Mouse (Mus musculus): ENCODE measurements at regions not wholly inside any gene's neighbourhood (a gene's known extent, or its start where the extent isn't known, plus 50 kb on each side); places are given as distances from the start of the nearest gene placed in this dataset.

- DNase-seq: no peak
These were observed 386.8 kb downstream of the Gm8797 start for GRCm38 (mm10) chr3:6137374-6137773.

- no peak for DNase-seq
These were observed 423.2 kb downstream of the Gm8797 start for GRCm38 (mm10) chr3:6173775-6174174.

GRCm38 (mm10) chr3:6182533-6182932, 431.9 kb downstream of the Gm8797 start:
- DNase-seq: no peak

GRCm38 (mm10) chr3:6183400-6183799, 432.8 kb downstream of the Gm8797 start:
- no peak for DNase-seq

GRCm38 (mm10) chr3:6204656-6205055, 415.6 kb downstream of the 1700008P02Rik start:
- DNase-seq: no peak

- no peak for DNase-seq
These were observed 391.6 kb downstream of the 1700008P02Rik start for GRCm38 (mm10) chr3:6228685-6229084.
